Mouse (Mus musculus): ENCODE data around the gene Tex13c2. TPM values are rescaled to one million over a fixed set of nuclear protein-coding genes. Genes with fewer than 3 reads are reported as not detected.
A peak's percentile ranks its signal among the peaks of the same experiment; 100 is the strongest.

Tex13c2 gene
- polyA plus RNA-seq (2015; fragmentation: Nextera tagmentation; extraction: Ambion mirVana), result not detected in 2 replicates

DNA sequence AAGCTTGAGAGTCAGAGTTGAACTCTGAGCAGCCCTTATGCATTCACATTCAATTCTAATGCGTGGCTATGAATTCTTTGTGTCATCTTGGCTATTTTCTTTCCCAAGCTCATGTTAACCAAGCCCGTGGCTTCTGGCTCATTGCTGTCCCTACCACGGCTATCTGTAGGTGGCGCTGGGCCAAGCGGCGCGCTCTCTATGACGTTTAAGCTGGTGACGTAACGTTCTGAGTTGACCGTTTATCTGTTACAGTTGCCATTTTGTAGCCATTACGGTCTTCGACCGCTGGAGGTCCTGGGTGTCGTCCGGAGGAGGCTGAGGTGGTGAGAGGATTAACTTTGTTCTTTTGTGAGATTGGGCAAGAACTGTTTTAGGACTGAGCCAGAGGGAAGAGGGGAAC lies at the start of gene Tex13c2:
Tex13c2 (plus strand) TSS at position 246 of the 400 bp plus-strand sequence.
- Histone ChIP-seq H3K36me3 (no peaks in the 10 kb centered on the region), H3K4me1 (replicated peaks) (no peaks in the 10 kb centered on the region), H3K4me2 (no peak within 1 kb of the TSS), H3K9me3 (no peaks in the 10 kb centered on the region), H3K9ac (no peak within 1 kb of the TSS), H3K4me3 (no peak within 1 kb of the TSS), H3K27me3 (no peaks in the 10 kb centered on the region), H3K27ac (replicated peaks) (no peak within 1 kb of the TSS)
- no peak for ATAC-seq (ENCODE audit: low FRiP score, low read depth)
- WGBS, result 92% methylated on average over 16 of the region's 16 CpGs

DNA sequence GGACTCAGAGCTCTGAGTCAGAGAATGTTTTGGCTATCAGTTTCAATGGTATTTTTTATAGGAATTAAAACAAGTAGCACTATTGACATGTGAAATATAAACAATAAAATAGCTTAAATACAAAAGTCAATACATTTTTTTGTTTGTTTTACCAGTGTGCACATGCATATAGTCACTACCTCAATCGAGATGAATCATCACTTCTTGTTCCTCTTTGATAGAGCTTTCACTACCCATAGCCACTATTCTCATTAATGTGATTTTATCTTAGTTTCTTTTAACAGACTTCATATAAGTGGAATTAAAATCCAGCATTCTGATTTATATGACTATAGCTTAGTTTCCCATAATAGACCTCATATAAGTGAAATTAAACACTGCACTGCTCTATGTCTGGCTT lies 39.2 kb upstream of the Tex13c2 start:
- H3K36me3 ChIP-seq, result no peaks in the 10 kb centered on the region
- no peaks in the 10 kb centered on the region for H3K4me1 ChIP-seq (replicated peaks)
- no peak for ATAC-seq (ENCODE audit: low FRiP score, low read depth)
- H3K4me2 ChIP-seq, result no peak overlapping the region
- no peak overlapping the region for H3K27ac ChIP-seq (replicated peaks)
- H3K9ac ChIP-seq, result no peak overlapping the region
- H3K4me3 ChIP-seq, result no peak overlapping the region
- no peaks in the 10 kb centered on the region for H3K27me3 ChIP-seq
- WGBS, result 90% methylated on average over 1 of the region's 1 CpGs
- H3K9me3 ChIP-seq, result no peaks in the 10 kb centered on the region

DNA sequence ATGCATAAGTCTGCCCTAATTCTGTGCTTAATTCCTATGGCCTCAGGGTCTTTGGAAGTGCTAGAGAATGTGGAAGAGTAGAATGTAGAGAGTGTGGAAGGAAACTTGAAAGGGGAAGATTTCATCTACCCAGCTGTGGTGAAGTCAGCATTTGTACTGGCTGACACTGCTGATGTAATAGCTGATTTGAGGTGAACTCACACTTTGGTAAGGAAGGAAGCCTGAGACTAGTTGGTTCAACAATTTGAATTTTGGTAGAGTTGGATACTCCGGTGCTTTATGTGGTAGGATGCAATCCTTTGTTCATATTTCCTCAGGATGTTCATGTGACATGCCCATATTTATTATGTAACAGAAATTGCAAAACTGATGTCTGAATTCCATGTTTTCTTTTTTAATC lies 36.5 kb upstream of the Tex13c2 start:
- no peaks in the 10 kb centered on the region for H3K9me3 ChIP-seq
- no peaks in the 10 kb centered on the region for H3K27me3 ChIP-seq
- WGBS, result 94% methylated on average over 1 of the region's 1 CpGs
- ATAC-seq (ENCODE audit: low FRiP score, low read depth), result no peak
- no peak overlapping the region for H3K4me3 ChIP-seq
- H3K4me1 ChIP-seq (replicated peaks), result no peaks in the 10 kb centered on the region
- no peak overlapping the region for H3K4me2 ChIP-seq
- no peak overlapping the region for H3K27ac ChIP-seq (replicated peaks)
- no peak overlapping the region for H3K9ac ChIP-seq
- no peaks in the 10 kb centered on the region for H3K36me3 ChIP-seq

DNA sequence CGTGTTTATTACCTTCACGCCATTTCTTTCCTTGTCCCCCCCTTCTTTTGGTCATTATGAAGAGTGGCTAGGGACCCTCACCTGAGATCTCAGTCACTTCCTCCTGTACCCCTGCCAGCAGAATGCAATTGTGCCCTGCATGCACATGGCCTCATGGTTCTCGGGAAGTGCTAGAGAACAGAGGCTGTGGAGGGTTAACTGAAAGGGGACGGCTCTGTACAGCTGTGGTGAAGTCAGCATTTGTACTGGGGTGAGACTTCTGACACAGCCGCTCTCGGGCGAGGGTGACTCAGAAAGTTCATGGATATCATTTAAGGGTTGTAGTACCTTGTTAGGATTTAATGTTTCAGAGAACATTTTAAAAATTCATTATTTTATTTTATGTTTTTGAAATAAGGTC lies 35.0 kb upstream of the Tex13c2 start:
- Histone ChIP-seq H3K27me3 (no peaks in the 10 kb centered on the region), H3K9me3 (no peaks in the 10 kb centered on the region), H3K27ac (replicated peaks) (no peak overlapping the region), H3K9ac (no peak overlapping the region), H3K36me3 (no peaks in the 10 kb centered on the region), H3K4me3 (no peak overlapping the region), H3K4me1 (replicated peaks) (no peaks in the 10 kb centered on the region), H3K4me2 (no peak overlapping the region)
- no peak for ATAC-seq (ENCODE audit: low FRiP score, low read depth)
- 75% methylated on average over 7 of the region's 7 CpGs for WGBS

DNA sequence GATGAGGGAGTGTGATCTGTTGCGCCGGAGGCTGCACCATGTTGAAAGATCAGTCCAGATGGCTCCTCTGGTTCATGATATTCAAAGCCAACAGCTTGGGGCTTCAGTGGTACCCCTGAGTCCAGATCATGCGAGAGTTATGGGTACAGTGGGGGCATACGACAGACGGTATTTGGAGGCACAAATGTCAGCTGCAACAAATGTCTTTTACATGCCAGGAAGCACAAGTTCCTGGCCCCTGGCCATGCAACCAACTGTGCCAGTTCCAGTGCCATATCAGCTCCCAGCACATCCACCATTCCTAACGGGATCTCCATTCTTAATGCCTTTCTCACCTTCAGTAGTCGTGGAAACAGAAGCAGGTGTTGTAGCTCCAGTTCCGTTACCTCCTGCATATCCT lies 845 bp downstream of the Tex13c2 start:
- Histone ChIP-seq H3K4me2 (no peak overlapping the region), H3K36me3 (no peaks in the 10 kb centered on the region), H3K27me3 (no peaks in the 10 kb centered on the region), H3K9me3 (no peaks in the 10 kb centered on the region), H3K4me1 (replicated peaks) (no peaks in the 10 kb centered on the region), H3K9ac (no peak overlapping the region), H3K27ac (replicated peaks) (no peak overlapping the region), H3K4me3 (no peak overlapping the region)
- no peak for ATAC-seq (ENCODE audit: low FRiP score, low read depth)
- WGBS, result 90% methylated on average over 8 of the region's 8 CpGs

DNA sequence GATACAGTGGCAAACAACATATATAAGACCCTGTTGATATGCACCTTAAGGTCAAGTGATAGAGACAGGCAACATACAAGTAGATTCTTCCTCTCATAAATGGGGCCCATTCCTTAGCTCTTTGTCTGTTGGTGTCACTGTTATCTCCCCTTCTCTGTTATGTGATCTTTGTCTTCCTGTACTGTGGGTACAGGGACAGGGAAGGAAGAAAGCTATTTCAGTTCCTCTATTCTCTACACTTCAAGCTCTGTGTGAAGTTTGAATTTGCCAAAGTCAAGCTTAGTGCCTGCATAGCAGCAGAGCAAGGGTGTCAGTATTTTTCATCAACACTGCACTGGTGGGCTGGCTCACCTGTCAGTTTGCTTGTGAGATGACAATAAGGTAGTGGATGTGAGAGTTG lies 11.0 kb downstream of the Tex13c2 start:
- Histone ChIP-seq H3K36me3 (no peaks in the 10 kb centered on the region), H3K27ac (replicated peaks) (no peak overlapping the region), H3K27me3 (no peaks in the 10 kb centered on the region), H3K4me2 (no peak overlapping the region), H3K9me3 (no peaks in the 10 kb centered on the region), H3K9ac (no peak overlapping the region), H3K4me1 (replicated peaks) (no peaks in the 10 kb centered on the region), H3K4me3 (no peak overlapping the region)
- ATAC-seq (ENCODE audit: low FRiP score, low read depth), result no peak

DNA sequence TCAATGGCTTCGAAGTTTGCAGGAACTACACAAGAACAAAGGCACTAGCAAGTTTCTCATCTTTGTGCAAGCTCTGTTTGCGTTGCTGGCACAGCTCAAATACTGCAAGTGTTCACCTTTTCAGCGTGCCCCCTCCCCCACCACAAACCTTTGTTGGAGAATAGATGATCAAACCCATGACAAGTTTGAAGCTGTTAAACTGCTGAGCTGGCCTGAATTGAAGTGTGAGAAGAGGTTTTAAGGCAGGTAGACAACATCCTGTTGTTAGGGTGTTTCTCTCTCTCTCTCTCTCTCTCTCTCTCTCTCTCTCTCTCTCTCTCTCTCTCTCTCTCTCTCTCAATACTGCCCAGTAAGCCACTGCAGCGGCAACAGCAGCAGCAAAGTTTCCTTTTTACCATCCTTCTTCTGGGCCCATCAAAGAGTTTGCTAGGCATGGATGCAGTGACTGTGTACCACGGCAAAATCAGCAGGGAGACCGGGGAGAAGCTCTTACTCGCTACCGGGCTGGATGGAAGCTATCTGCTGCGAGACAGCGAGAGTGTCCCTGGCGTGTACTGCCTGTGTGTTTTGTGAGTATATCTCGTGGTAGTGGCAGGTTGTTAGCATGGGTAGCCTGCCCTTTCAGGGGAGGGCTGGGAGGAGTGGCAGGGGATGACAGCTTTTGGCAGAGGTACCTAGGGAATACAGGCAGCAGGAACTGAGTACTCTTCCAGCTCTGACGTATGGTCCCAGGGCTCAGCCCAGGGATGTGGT lies 13.0 kb downstream of the Tex13c2 start, which contains the start of gene Sh2d1a:
Sh2d1a (plus strand) TSS at position 163 of the 753 bp plus-strand sequence.
- 75% methylated on average over 13 of the region's 13 CpGs for WGBS
- no peak within 1 kb of the TSS for H3K4me3 ChIP-seq
- H3K27ac ChIP-seq (replicated peaks), result no peak within 1 kb of the TSS
- no peaks in the 10 kb centered on the region for H3K9me3 ChIP-seq
- H3K4me2 ChIP-seq, result no peak within 1 kb of the TSS
- H3K27me3 ChIP-seq, result no peaks in the 10 kb centered on the region
- ATAC-seq (ENCODE audit: low FRiP score, low read depth), result no peak
- no peak within 1 kb of the TSS for H3K9ac ChIP-seq
- no peaks in the 10 kb centered on the region for H3K36me3 ChIP-seq
- H3K4me1 ChIP-seq (replicated peaks), result no peaks in the 10 kb centered on the region

DNA sequence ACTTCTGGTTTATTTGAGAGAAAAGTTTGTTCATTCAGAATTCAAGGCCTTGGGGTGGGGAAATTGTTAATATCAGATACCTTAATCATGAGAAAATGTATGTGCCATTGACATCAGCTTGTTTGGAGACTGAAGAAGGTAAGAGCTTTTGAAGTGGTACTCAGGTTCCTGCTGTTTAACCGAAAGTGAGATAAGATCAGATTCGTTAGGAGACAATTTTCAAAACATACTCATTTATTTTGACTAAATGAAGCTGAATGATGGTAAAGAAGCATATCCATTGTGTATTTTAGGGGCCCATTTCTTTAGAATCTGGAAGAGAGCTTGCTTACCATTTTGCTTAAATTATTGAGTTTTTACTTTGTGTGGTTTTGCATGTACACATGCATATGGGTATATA lies 21.6 kb downstream of the Tex13c2 start:
- no peaks in the 10 kb centered on the region for H3K4me1 ChIP-seq (replicated peaks)
- H3K4me3 ChIP-seq, result no peak overlapping the region
- no peak overlapping the region for H3K4me2 ChIP-seq
- no peak for ATAC-seq (ENCODE audit: low FRiP score, low read depth)
- H3K27me3 ChIP-seq, result no peaks in the 10 kb centered on the region
- H3K27ac ChIP-seq (replicated peaks), result no peak overlapping the region
- H3K9me3 ChIP-seq, result no peaks in the 10 kb centered on the region
- no peak overlapping the region for H3K9ac ChIP-seq
- WGBS, result 84% methylated on average over 2 of the region's 2 CpGs
- H3K36me3 ChIP-seq, result no peaks in the 10 kb centered on the region

DNA sequence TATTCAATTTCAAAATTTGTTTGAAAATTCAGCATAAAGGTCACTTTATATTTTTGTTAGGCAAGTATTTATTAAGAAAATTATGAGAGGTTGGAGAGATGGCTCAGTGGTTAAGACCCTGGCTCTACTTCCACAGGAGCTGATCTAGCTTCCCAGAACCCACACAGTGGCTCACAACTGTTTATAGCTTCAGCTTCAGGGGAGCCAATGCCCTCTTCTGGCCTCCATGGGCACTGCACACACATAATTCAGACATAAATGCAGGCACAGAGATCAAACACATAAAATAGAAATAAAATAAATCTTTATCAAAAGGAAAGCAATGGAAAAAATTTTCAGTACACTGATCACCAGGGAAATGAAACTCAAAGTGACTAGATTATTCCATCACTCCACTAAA lies 23.1 kb downstream of the Tex13c2 start:
- Histone ChIP-seq H3K4me3 (no peak overlapping the region), H3K36me3 (no peaks in the 10 kb centered on the region), H3K27me3 (no peaks in the 10 kb centered on the region), H3K9ac (no peak overlapping the region), H3K27ac (replicated peaks) (no peak overlapping the region), H3K4me1 (replicated peaks) (no peaks in the 10 kb centered on the region), H3K4me2 (no peak overlapping the region), H3K9me3 (no peaks in the 10 kb centered on the region)
- no peak for ATAC-seq (ENCODE audit: low FRiP score, low read depth)

DNA sequence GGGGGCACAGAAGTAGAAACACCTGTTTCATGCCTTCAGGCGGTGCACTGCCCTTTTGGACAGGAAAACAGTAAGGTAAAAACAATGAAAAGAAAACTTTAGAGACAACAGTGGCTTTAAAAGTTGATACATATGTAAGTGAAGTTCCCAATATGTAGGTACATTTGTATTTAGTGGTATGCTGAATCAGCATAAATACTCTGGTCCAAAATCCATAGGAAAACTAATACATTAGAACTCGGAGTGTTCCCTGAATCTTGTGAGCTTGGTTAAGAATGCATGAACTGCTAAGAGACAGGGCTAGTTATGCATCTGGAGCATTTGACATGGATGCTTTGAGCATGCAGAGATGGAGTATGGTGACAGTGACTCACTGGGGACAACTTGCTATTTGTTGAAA lies 33.4 kb downstream of the Tex13c2 start:
- no peaks in the 10 kb centered on the region for H3K9me3 ChIP-seq
- no peak for ATAC-seq (ENCODE audit: low FRiP score, low read depth)
- WGBS, result 87% methylated on average over 2 of the region's 2 CpGs
- no peaks in the 10 kb centered on the region for H3K4me1 ChIP-seq (replicated peaks)
- H3K9ac ChIP-seq, result no peak overlapping the region
- H3K4me2 ChIP-seq, result no peak overlapping the region
- H3K4me3 ChIP-seq, result no peak overlapping the region
- no peaks in the 10 kb centered on the region for H3K27me3 ChIP-seq
- H3K27ac ChIP-seq (replicated peaks), result no peak overlapping the region
- no peaks in the 10 kb centered on the region for H3K36me3 ChIP-seq

DNA sequence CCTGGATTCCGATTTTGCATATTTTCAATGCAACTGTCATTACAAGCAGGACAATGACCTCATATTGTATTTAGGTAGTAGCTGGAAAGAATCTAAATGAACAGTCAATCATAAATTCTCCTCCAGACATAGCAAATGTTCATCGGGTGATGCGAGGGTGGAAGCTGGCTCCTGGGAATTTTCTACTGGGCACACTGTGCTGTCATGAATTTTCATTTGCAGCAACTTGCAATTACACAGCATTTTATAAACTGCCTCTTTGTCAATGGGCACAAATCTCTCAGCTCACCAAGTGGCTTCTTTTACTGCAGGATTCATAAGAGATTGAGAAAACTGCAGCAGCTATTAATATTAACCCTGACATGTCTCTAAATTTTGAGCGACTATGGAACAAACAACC lies 41.2 kb downstream of the Tex13c2 start:
- no peak for ATAC-seq (ENCODE audit: low FRiP score, low read depth)
- Histone ChIP-seq H3K36me3 (no peaks in the 10 kb centered on the region), H3K4me3 (no peak overlapping the region), H3K27ac (replicated peaks) (no peak overlapping the region), H3K9me3 (no peaks in the 10 kb centered on the region), H3K4me2 (no peak overlapping the region), H3K9ac (no peak overlapping the region), H3K27me3 (no peaks in the 10 kb centered on the region), H3K4me1 (replicated peaks) (no peaks in the 10 kb centered on the region)
- WGBS, result 56% methylated on average over 4 of the region's 4 CpGs

DNA sequence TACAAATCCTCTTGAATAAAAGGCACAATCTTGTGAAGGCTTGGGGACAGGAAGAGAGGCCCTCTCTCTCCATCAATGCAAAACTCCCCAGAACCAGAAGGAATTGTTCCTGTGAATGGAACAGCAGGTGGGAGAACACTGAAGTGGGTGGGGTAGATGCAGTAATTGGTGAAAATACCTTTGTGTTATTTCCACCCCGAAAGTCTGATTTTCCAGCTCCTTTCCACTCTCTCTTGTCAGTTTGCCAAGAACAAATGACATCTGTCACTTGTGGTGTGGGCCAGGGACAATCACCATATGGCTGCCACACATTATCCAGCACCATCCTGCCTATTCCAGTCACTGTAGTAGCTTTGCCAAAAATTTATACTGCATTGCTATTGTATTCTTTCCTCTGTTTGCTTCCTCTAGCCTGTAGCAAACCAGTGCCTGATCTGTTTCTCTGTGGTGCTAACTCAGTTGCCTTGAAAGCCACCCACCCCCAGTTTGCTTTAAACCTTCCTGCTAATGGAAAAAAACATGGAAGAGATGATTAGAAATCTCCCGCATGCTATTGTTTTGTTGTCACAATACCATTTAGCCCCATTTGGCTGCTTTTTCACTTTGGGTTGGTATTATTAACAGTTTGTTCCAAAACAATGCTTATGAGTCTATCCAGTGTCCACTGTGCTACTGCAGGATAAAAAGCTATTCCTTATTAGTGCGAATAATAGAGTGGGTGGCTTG lies 50.7 kb downstream of the Tex13c2 start:
- peak; percentile 71; the same call in 1 of the 2 replicates for ATAC-seq (ENCODE audit: low FRiP score, low read depth)
- Histone ChIP-seq H3K27me3 (no peaks in the 10 kb centered on the region), H3K9me3 (no peaks in the 10 kb centered on the region), H3K4me3 (no peak overlapping the region), H3K36me3 (no peaks in the 10 kb centered on the region), H3K4me1 (replicated peaks) (no peaks in the 10 kb centered on the region), H3K4me2 (peak overlapping the region; percentile 37), H3K9ac (no peak overlapping the region), H3K27ac (replicated peaks) (peak overlapping the region; percentile 59; the same call in 1 of the 2 replicates)
- WGBS, result 30% methylated on average over 3 of the region's 3 CpGs

DNA sequence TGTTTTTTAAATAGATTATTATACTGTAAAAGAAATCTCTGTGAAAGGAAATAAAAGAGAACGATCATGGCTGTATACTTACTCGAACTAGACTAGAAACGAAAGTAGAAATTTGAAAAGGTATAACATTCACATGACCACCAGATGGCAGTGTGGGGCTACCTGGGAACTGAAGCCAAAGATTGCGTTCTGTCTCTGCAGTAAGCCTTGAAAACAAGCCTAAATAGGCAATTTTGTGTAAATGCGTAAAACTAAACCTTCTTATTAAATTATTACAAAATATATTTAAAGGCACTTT lies 51.2 kb downstream of the Tex13c2 start:
- no peak for ATAC-seq (ENCODE audit: low FRiP score, low read depth)
- peak overlapping the region; percentile 37 for H3K4me2 ChIP-seq
- 21% methylated on average over 5 of the region's 5 CpGs for WGBS

More for the DNA sequence above, 51.2 kb downstream of the Tex13c2 start:
- no peak overlapping the region for H3K27ac ChIP-seq (replicated peaks)
- H3K27me3 ChIP-seq, result no peaks in the 10 kb centered on the region
- H3K4me3 ChIP-seq, result no peak overlapping the region
- no peaks in the 10 kb centered on the region for H3K4me1 ChIP-seq (replicated peaks)
- H3K9ac ChIP-seq, result no peak overlapping the region
- H3K36me3 ChIP-seq, result no peaks in the 10 kb centered on the region
- H3K9me3 ChIP-seq, result no peaks in the 10 kb centered on the region
